Mouse (Mus musculus) splenic B cell, adult 2 months (primary cell): ENCODE results near the gene B3gnt3.
A peak's percentile ranks its signal among the peaks of the same experiment; 100 is the strongest.
"Not testable (repeated sequence)": the region's sequence is repeated elsewhere in the genome, so short reads cannot be mapped to it uniquely, and the experiment has no call there.

Experiments
- DNase-seq: peaks from one replicate; pipeline ENCODE4 v3.0.0-alpha.2; 2011; ENCODE audit warnings: low read depth, low spot score
- H3K27me3 ChIP-seq: 2 replicates; pipeline ENCODE4 v1.6.1; 2012; ENCODE audit warnings: mild to moderate bottlenecking, low read length, moderate library complexity, mixed read lengths; ENCODE audit not compliant: control insufficient read depth, poor library complexity, insufficient read depth, severe bottlenecking
- H3K36me3 ChIP-seq: 2 replicates; pipeline ENCODE4 v1.6.1; 2012; ENCODE audit warnings: mild to moderate bottlenecking, low read length, moderate library complexity, mixed read lengths; ENCODE audit not compliant: control insufficient read depth, poor library complexity, insufficient read depth, severe bottlenecking

The B3gnt3 gene

DNA sequence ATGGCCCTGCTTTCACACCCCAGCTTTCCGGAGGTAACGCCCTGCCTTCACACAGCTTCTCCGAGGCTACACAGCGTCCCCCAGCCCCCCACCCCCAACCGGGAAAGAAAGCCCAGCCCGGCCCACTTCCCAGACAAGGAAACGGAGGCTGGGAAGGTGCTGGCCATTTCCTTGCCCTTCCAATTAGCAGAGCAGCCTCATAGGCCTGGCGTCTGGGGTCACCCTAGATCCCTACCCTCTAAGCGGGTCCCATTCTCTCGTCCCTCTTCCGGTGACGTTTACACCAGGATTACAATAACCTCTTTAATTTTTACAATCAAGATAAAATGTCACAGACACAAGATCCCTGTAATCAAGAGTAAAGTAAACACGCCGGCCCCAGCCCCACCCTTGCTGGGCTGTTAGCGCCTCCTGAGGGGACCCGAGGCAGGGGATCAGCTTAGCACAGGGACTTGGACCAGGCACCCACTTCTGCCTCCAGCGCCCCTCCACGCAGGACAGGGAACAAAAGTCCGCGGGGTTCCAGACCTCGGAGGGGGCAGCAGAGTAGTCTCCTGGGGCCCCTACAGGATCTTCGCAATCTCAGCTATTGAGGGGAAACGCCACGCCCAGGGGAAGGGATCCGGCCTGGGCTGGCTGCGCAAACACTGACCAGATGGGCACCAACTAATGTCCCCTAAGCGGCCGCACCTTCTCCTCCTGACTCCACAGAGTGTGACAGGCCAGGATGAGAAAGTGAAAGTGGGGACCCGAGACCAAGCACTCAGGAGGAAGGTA, 908 bp downstream of the B3gnt3 start:
- Histone ChIP-seq H3K36me3 (no peaks in the 10 kb centered on the region), H3K27me3 (no peaks in the 10 kb centered on the region)
- peak; percentile 34 for DNase-seq

- not testable (repeated sequence) for H3K27me3 ChIP-seq, DNase-seq
Observed at GRCm38 (mm10) chr8:71695456-71695855, 6.1 kb downstream of the B3gnt3 start.

GRCm38 (mm10) chr8:71693166-71694041, 8.2 kb downstream of the B3gnt3 start:
- Histone ChIP-seq H3K27me3 (peaks cover 4% of the 10 kb centered on the region; the same call in 1 of the 2 replicates), H3K36me3 (no peaks in the 10 kb centered on the region)
- DNase-seq, result peak; percentile 45

More at GRCm38 (mm10) chr8:71695456-71695855, 6.1 kb downstream of the B3gnt3 start:
- not testable (repeated sequence) for H3K36me3 ChIP-seq

DNA sequence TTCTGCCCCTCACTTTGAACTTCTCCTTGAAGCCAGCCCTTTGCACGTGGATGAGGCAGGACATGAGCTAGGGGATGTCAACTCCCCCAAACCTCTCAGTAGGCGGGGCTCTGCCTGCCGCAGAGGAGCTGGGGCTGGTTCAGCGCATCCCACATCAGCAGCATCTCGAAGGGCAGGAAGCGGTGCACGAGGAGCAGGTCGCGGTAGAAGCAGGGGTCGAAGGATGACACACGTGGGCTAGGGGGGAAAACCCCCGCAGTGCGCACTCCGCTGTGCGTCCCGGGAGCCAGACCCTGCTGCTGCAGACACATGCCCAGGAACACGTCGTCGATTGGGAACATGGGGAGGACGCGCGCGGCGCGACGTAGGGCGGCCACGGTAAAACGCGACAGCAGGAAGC, 9.1 kb downstream of the B3gnt3 start:
- H3K27me3 ChIP-seq, result peaks cover 4% of the 10 kb centered on the region; the same call in 1 of the 2 replicates
- peaks cover 2% of the 10 kb centered on the region; the same call in 1 of the 2 replicates for H3K36me3 ChIP-seq
- peak; percentile 46 for DNase-seq

- H3K36me3 ChIP-seq, result peaks cover 17% of the 10 kb centered on the region
- no peak for DNase-seq
- peaks cover 4% of the 10 kb centered on the region; the same call in 1 of the 2 replicates for H3K27me3 ChIP-seq
Observed at GRCm38 (mm10) chr8:71689028-71689427, 12.6 kb downstream of the B3gnt3 start, which contains the start of gene Insl3. Gene Insl3 (plus strand): TSS chr8:71689214.

GRCm38 (mm10) chr8:71687616-71688015, 14.0 kb downstream of the B3gnt3 start:
- Histone ChIP-seq H3K36me3 (peaks cover 24% of the 10 kb centered on the region), H3K27me3 (no peaks in the 10 kb centered on the region)
- no peak for DNase-seq

DNA sequence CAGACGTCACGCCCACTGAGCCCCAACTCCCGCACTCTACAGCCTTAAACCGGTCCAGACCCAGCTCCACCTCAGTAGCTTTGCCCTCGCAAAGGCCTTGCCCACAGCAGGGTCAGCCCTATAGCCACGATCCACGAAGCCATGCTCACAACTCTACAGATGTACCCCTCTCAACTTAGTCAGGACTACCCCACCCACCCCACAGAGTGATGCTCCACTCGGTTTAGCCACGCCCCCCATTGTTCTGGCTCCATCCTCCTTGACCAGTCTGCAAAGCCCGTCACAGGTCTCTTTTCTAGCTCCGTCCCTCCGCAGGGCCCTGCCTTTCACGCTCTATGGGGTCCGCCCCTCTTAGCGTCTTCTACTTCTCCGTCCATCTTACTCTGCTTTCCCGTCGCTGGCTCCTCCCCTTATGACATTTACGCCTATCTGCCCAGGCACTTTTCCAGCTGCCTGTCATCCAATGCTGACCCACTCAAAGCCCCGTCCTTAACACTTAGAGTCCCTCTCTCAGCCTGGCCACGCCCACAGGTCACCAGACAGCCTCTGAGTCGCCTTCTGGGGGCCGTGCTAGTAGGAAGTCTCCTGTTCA, 15.3 kb downstream of the B3gnt3 start:
- Histone ChIP-seq H3K36me3 (peaks cover 26% of the 10 kb centered on the region), H3K27me3 (no peaks in the 10 kb centered on the region)
- DNase-seq, result no peak

DNA sequence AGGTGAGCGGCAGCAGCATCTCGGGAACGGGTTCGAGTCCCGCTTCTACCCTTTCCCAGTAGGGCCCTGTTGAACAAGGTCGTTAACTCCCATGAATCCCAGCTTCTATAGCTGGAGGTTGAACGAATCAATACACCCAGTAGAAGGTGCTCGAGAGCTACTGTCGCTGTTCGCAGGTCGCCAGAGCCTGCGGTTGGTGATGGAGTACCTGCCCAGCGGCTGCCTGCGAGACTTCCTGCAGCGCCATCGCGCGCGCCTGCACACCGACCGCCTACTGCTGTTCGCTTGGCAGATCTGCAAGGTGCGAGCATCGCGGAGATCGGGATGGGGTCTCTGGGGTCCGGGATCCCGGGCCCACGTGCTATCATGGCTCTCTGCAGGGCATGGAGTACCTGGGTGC, 16.0 kb downstream of the B3gnt3 start:
- no peak for DNase-seq
- H3K36me3 ChIP-seq, result peaks cover 27% of the 10 kb centered on the region
- no peaks in the 10 kb centered on the region for H3K27me3 ChIP-seq

DNA sequence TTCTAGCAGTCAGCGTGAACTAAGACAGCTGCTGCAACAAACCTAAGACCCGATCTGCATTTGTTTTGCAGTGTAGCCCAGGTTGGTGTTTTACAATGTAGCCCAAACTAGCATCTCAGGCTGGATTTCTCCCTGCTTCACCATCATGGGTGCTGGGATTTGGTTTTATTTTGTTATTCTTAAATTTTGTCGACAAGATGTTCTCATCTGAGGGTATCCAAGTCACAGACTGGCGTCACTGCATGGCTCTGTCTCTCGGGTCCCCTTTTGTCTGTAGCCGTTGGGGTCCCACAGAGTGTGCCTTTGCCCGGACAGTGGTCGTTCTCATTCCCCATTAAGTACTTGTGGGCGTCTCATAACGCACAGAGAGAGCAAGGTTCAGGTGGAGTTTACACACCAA, 16.9 kb downstream of the B3gnt3 start:
- Histone ChIP-seq H3K36me3 (peaks cover 27% of the 10 kb centered on the region), H3K27me3 (no peaks in the 10 kb centered on the region)
- no peak for DNase-seq

- Histone ChIP-seq H3K36me3 (peaks cover 30% of the 10 kb centered on the region), H3K27me3 (no peaks in the 10 kb centered on the region)
- no peak for DNase-seq
Observed at GRCm38 (mm10) chr8:71682832-71683231, 18.8 kb downstream of the B3gnt3 start.

- peaks cover 29% of the 10 kb centered on the region for H3K36me3 ChIP-seq
- H3K27me3 ChIP-seq, result no peaks in the 10 kb centered on the region
- DNase-seq, result no peak
Observed at GRCm38 (mm10) chr8:71681369-71681915, 20.1 kb downstream of the B3gnt3 start.

DNA sequence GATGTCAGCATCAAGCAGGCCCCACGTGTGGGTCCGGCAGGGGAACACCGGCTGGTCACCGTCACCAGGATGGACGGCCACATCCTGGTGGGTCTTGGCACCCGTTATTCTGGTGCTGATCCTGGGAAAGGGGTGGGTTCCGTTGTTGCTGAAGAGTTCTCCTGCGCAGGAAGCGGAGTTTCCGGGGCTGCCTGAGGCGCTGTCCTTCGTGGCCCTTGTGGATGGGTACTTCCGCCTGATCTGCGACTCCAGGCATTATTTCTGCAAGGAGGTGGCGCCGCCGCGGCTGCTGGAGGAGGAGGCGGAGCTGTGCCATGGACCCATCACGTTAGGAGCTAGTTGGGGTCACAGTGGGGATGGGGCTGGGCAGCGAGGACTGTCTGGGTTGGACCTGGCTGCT, 21.1 kb downstream of the B3gnt3 start:
- DNase-seq, result no peak
- H3K36me3 ChIP-seq, result peaks cover 23% of the 10 kb centered on the region
- no peaks in the 10 kb centered on the region for H3K27me3 ChIP-seq

DNA sequence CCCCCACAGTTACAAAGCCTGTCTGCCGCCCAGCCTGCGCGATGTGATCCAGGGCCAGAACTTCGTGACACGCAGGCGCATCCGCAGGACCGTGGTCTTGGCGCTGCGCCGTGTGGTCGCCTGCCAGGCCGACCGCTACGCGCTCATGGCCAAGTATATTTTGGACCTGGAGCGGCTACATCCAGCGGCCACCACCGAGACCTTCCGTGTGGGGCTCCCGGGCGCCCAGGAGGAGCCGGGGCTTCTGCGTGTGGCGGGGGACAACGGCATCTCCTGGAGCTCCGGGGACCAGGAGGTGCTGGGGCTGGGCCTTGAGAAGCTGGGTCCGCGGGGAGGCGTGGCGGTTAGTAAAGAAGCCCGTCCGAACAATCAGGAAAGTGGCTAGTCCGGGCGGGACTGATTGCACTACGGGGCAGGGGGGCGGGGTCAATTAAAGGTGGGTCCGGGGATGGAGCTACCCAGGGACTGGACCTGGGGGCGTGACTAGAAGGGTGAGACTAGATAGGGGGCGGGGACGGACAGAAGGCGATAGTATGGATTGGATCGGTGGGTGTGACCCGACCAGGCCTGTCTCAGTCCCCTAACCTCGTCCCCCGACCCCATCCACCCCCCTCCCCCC, 21.9 kb downstream of the B3gnt3 start:
- no peak for DNase-seq
- H3K36me3 ChIP-seq, result peaks cover 20% of the 10 kb centered on the region
- no peaks in the 10 kb centered on the region for H3K27me3 ChIP-seq

DNA sequence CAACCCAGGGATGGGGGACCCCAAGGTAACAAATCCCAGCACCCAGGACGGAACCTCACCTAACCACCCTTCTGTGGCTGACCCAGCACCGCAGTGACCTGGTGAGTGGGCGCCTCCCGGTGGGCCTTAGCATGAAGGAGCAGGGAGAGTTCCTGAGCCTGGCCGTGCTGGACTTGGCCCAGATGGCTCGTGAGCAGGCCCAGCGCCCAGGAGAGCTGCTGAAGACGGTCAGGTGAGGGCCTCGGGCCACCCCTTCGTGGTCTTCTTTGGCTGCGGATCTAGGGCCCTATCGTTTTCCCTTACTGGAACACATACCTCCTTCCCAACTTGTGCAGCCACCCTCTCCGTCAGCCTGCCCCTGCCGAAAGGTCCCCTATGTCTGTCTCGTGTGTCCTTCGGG, 22.5 kb downstream of the B3gnt3 start:
- Histone ChIP-seq H3K27me3 (no peaks in the 10 kb centered on the region), H3K36me3 (peaks cover 16% of the 10 kb centered on the region)
- DNase-seq, result no peak
